Mouse (Mus musculus) mature B cell (primary cell): ENCODE data around the gene Mrnip.

Experiments
- in situ Hi-C: fragments of 300-500 bp; cut with MboI; formaldehyde crosslinking; loops from 2 replicates; pipeline ENCODE4 v1.14.3; 2019

Mrnip gene

DNA sequence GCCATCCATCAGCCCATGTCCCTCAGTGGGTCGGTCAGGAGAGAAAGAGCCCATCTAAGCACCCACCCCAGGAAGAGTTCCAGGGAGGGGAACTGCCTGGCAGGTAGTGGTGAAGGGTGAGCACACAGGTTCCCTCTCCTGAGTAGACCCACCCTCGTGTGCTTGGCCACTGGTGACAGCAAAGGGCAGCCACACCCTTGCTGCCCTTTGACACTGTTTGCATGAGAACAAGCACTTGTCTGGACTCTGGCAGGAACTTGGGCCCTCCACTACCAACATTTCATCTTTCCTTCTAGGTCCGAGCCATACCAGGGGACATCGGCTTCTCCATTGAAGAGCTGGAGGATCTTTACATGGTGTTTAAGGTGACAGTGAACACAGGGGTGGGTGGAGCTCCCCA, 14.9 kb upstream of the Mrnip start:
- in situ Hi-C loops, result no loop called here

DNA sequence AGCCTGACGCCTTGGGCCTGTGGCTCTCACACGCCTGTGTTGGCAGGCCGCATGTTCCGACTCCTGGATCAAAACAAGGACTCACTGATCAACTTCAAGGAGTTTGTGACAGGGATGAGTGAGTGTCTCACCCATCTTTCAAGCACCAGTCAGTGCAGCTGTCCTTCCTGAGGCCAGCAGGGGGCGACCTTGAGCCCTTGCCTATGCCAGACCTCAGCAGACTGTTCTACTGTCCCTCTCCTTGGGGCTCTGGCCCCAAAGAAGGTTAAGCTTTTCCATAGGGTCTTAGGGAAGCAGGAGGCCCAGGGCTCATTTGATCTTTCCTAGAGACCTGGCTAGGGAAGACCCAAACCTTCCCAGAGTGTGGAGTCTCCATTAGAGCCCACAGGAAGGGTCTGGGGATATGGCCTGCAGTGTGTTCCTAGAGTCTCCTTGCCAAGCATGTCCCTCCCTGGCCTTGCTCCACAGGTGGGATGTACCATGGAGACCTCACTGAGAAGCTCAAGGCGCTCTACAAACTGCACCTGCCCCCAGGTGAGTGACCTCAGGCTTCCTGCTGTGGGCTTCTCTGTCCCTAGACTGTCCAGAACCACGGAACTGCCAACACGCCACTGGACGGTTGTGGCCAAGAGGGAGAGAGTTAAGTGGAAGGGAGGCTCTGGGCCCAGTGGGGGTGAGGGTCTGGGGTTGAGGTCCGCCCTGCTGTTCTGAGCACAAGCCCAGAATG, 12.5 kb upstream of the Mrnip start:
- in situ Hi-C loops, result no loop called here

DNA sequence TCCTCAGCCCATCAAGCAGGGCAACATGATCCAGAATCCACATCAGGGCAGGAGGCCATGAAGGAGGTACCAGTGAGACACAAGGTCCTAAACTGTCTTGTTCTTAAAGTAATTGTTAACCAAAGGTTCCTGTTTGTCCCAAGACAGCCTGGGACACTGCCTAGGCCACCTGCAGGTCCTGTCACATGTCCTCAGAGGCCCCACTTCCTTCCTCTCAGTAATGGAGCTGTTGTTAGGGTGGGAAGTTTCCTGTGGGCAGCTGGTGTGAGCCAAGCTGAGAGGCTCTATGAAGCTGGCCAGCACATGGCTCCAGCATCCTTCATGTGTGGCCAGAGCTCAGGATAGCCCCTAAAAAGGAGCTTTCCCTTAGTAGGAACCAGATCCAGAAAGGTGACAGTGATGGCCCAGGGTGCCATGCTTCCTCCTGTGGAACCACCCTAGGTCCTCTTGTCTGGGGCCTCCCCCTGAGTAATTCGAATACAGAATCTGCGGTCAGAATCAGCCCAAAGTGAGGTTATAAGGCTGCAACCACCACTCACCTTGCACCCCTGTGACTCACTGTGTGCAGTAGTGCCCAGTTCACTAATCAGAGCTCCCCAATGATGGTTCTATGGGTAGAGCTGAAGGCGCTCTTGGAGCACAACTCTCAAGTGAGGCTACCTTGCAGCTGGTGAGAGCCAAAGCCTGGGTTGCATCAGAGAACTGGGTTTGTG, 11.8 kb upstream of the Mrnip start:
- in situ Hi-C loops, result no loop called here

DNA sequence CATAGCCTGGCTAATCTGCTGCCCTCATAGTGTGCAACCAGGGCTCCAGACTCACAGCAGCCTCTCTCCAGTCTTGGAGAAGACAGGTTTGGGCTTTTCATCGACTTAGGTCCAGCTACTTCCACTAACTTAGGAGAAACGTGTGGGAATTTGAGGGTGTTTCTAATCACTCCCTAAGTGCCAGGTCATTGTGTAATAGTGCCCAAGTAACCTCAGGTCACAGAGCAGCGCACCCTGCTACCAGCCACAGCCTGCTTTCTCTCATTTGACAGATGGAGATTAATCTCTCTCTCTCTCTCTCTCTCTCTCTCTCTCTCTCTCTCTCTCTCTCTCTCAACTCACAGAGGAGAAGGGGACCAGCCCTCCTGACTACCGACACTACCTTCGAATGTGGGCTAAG, 5.9 kb upstream of the Mrnip start:
- in situ Hi-C loops, result no loop called here

DNA sequence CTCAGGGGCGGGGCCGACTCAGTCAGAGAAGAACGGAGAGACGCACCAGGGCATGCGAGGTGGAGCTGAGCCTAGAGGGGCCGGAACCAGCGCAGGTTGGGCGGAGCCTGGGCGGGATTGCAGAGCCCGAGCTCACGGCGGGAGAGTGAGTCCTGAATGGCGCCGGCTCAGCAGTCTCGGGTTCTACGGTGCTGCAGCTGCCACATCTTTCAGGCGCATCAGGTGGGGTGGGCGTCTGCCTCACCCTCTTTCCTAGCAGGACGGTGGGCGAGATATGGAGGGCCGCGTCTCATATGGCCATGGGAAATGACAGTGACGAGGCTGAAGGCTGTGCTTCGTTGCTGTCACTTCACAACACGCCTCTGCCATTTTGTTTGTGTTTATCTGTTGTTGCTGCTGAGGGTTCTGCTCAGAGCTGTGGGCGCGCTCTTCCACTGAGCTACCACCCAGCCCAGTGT, 515 bp downstream of the Mrnip start:
- in situ Hi-C loops, result no loop called here

DNA sequence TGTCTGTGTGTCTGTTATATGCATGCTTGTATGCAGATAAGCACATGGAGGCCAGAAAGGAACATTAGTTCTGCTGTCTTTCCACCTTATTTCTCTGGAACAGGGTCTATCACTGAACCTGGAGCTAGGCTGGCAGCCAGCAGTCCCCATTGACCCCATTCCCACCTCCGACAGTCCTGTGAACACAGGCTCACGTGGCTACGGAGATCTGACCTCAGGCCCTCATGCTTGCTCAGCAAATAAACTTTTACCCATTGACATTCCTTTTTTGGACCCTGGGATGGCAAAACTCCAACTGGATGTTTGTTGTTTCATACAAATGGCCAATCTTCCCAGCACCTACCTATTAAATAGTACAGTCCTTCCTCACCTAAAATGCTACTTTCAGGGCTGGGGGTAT, 2.1 kb downstream of the Mrnip start:
- in situ Hi-C loops, result no loop called here

DNA sequence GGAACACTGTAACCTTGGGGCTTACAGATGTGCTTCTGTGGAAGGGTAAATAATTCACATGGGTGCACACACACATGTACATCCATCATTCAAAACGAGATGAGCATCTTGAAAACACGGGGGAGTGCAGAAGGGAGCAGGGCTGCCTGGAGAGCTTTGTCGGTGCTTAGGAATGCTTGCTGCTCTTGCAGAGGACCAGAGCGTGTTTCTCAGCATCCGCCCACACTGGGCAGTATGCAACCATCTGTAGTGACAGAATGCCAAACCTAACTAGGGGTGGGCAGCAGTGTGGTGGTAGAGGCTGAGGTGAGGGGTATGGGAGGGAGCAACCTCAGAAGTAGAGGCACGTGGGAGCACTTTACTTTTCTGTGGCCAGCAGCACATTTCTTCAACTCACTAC, 2.9 kb downstream of the Mrnip start:
- in situ Hi-C loops, result no loop called here

DNA sequence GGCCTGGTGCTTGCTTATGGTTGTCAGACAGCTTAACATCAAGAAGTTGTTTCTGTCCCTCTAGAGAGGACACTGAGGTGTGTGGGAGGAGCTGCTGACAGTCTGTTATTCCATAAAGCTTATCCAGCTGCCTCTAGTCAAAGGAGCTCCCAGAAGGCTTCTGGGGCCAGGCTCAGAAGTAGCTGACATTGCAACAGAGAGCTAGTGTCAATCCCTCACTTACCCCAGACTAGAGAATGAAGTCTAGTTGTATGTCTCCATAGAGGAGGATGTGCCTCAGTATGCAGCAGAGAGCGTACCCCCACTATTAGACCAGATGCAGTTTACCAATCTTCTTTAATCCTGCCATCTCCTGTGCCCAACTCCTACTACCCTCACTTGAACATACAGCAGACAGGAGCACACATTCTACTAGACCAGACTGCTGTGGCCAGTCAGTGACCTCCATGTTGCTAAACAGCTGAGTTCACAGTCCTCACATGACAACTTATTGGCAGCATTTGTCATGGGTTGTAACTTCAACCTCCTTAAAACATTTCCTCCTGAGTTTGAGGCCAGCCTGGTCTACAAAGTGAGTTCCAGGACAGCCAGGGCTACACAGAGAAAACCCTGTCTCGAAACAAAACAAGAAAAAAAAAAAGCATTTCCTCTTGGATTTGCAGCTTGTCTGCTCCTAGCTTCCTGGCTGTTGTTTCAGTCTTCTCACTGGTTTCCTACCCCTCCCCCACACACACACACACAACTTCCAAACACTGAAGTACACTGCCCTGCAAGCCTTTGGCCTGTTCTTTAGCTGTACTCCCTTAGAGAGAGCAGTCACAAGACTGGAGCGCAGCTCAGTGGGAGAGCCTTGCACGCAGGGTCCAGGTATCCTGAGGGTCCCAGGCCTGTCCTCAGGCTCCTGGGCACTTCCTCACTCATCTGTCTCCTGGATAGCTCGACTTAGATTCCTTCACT, 4.6 kb downstream of the Mrnip start:
- in situ Hi-C loops, result no loop called here

DNA sequence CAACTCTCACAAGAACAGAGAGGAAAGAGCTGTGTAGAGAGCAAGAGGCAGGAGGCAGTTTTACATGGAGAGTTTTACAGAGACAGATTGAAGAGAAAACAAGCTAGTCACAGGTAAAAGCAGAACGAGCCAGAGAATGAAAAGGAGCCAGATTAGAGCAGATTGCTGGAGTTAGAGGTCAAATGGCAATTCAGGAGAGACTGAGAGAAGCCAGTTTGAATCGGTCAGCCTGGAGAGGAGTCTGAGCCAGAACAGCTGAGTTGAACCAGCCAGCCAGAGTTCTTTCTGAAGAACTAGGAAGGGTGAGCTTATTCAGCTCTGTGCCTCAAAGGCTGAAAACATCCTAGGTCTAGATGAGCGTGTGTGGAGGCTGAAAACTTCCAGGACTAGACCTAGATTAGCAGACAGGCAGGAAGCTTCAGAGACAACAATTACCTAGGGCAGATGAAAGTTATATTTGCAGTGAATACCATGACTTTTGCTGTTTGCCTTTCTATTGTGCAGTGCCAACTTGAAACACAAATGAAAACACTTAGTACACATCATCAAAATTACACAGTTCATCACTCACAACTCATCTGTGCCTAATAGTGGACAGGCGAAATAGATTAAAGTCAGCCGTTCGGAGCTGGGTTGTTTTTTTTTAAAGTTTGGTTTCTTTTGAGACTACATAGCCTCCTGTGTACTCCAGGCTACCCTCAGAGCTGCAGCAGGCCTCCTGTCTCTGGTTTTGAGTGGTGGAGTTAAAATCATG, 6.4 kb downstream of the Mrnip start:
- in situ Hi-C loops, result no loop called here

DNA sequence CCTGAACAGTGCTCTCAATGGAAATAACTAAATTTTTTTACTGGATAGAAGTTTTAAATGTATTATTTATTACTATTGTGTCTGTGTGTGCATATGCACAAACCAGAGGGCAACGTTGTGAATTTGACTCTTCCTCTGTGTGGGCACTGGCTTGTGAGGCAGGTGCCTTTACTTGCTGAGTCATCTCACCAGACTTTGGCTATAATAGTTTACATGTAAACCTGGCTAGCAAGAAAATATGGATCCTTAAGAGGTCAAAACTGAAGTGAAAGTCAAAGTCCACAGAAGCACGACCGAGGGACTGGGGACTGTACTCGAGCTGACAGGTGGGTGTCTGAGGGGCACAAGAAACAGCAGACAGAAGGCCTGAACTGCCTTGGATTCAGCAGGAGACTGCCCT, 8.5 kb downstream of the Mrnip start:
- in situ Hi-C loops, result no loop called here

DNA sequence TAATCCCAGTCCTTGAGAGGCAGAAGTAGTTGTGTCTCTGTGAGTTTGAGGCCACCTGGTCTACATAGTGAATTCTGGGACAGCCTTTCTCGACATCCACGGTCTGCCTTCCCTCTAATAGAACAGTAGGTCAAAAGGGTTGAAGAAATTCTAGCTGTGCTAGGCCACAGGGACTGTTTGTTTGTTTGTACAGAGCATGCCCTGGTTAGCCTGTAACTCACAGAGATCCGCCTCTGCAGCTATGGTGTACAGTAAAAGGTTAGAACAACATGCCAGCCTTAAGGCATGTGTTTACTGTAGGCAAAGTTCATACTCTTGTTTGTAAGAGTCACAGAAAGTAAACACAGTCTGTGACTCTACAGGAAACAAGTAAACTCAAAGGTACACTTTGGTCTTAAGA, 10.5 kb downstream of the Mrnip start:
- in situ Hi-C loops, result no loop called here

DNA sequence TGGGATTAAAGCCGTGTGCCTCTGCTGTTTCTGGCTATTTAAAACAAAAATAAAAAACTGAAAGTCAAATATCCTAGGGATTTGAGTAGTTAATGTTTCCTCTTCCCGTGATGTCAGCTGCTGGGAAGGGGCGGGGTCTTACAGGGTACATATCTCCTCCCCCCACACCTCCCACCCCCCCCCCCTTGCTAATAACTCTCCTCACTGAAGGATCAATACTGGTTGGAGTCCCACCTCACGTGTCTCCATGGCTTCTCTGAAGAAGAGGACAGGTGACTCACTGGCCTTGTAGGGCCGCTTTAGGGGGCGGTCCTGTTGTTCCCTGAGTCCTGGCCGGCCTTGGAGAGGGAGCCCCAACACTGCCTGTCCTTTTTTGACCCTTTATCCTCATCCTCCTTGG, 14.4 kb downstream of the Mrnip start:
- in situ Hi-C loops, result no loop called here

DNA sequence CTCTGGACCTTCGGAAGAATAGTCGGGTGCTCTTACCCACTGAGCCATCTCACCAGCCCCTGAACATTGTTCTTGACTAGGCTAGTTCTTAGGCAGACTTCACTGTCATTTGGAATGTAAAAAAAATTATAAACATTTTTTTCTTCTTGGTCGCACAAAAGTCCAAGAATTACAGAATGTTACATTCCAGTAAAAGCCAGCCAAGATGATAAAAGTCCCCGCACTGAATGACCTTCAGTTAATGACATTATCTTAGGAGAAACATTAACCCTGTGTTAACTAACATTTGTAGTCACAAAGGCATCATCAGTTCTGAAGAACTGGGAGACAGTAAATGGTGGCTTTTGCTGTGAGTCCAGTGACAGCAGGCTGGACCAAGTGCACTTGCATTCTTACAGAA, 16.1 kb downstream of the Mrnip start:
- in situ Hi-C loops, result no loop called here

DNA sequence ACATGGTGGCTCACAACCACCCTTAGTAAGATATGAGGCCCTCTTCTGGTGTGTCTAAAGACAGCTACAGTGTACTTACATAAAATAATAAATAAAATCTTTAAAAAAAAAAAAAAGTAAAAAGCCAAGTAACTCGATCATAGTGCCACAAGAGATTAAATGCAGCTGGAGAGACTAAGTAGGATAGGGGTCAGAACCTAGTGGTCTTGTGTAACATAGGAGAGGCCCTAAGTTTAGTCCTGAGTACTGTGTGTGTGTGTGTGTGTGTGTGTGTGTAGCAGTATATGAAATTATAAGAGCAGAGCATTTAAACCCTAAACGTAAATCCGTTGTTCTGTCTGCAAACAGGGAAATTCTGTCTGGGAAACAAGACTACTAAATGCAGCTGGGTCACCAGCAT, 18.0 kb downstream of the Mrnip start:
- in situ Hi-C loops, result no loop called here

DNA sequence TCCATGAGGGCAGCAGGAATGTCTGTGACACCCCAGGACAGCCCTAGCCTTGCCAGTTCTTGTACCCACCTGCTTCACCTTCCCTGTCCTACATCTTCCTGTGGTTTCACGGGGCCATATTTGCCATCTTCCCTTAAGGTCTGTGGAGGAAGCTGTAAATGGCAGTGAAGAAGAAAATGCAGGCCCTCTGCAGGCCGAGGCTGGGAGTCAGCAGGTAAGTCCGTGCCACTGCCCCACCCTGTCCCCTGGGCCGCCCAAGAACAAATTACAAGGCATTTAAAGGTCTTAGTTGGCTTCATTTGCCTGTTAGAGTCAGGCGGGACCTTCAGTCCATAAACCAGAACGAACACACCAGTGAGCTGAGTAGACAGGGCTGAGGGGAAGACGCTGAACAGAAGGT, 19.8 kb downstream of the Mrnip start:
- in situ Hi-C loops, result no loop called here

DNA sequence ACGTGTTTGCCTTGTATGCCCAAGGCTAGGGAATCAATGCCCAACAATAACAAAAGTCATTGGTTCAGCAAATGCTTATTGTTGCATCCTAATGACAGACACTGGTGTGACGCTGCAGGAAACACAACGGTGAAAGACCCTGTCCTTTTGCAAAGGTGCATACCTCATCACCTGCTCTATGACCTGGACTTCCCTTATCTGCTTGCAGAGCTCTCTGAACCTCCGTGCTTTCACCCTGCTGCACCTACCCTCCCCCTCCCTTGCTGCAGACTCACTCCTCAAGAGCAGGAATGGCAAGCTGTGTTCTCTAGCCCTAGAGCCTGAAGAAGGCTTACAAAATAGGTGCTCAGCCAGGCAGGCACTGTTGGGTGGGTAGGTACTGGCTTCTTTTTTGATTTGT, 20.5 kb downstream of the Mrnip start:
- in situ Hi-C loops, result no loop called here

DNA sequence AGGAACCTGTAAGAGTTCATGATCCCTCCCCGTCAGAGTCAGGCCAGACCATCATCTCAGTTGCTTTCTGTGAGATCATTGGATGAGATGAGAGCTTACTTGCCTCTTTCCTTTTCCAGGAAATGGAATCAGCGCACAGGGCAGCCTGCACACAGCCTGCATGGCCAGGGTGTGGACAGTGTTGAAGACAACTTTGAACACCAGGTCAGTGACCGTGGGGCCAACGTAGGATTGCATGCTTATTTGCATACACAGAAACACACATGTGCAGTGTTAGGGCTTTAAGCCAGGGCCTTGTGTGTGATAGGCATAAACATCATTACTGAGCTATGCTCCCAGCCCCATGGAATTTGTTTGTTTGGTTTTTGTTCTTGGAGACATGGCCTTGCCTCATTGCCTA, 23.3 kb downstream of the Mrnip start:
- in situ Hi-C loops, result no loop called here

DNA sequence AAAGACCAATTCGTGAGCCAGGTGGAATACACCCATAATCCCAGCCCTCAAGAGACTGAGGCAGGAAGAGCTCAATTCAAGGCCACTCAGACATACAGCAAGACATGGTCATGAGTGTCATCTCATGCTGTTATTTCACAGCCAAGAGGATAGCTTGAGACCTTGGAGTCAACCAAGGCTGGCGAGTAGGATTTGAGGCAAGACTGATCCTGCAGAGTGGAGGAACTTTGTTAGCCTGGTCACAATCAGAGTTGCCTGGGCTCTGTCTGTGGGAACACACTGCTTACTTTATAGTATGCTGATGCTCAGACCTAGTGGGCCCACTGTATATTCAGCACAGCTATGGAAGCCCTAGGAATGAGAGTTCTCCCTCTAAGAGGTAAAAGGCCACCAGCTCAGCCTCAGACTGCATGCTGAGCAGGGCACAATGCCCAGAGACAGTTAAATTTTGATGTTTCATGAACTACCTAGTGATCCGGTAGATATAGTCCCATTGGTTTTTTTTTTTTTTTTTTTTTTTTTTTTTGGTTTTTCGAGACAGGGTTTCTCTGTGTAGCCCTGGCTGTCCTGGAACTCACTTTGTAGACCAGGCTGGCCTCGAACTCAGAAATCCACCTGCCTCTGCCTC, 24.1 kb downstream of the Mrnip start:
- in situ Hi-C loops, result no loop called here

DNA sequence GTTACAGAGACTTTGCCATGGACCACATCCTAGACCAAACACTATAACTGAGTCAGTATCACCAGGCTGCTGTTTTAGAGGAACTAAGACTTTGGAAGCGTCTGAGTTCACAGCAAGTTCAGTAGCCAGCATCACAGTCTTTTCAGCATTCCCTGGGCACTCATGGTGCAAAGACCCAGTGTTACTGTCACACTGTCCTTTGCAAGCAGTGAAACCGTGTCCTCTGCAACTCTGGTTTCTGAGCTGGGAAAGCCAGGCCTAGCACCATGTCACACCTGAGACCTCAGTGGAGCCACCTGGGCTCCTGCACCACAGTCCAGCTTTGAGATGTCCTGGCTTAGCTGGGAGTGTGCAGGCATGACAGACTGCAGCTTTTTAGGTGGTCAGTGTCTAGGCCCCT, 24.7 kb downstream of the Mrnip start:
- in situ Hi-C loops, result no loop called here

DNA sequence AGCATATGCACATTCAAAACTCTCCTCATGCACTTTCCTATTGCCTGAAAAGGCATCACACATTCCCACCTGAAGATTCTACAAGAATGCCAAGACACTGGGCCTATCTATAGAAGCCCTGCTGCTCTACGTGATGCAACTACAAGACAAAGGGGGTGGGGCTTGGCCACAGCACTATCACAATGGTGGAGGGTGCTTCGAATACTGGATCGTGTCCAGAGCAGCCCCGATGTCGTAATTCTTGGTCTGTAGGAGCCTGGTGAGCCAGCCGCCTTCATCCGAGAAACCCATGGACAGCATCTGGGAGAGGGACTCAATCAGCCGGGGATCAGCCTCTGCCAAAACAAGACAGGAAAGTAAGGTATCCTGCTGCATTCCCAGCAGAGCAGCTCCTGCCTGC, 26.4 kb downstream of the Mrnip start:
- in situ Hi-C loops, result no loop called here

DNA sequence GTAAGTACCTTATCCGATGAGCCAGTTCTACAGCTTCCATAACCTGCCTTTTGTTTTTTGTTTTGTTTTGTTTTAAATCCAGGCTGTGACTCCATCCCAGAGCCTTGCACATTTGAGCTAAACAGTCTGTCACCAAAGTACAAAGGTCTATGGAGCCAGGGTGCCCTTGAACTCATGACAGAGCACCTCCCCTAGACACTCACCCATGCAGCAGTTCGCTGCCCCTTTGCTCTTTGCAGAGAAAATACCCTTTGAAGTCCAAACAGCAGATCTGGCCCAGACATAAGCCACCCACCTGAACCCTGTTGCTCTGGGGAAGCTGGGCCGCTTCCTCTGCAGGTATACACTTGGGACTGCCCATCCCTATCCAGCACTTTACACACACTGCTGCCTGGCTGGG, 27.3 kb downstream of the Mrnip start:
- in situ Hi-C loops, result no loop called here
